Mouse (Mus musculus) ES-Bruce4 (cell line): Measurements from ENCODE around the gene Ddx5. TPM values are rescaled to one million over a fixed set of nuclear protein-coding genes. Genes with fewer than 3 reads are reported as not detected.

Experiments
- H3K27ac ChIP-seq: 2 replicates; pipeline ENCODE4 v1.5.1; 2012; ENCODE audit warnings: low read length, inconsistent platforms; ENCODE audit not compliant: insufficient read depth
- H3K27me3 ChIP-seq: 2 replicates; pipeline ENCODE4 v1.6.1; 2012; ENCODE audit warnings: mild to moderate bottlenecking, low read length, inconsistent platforms; ENCODE audit not compliant: control insufficient read depth, poor library complexity, insufficient read depth, severe bottlenecking
- H3K36me3 ChIP-seq: 2 replicates; pipeline ENCODE4 v1.6.1; 2012; ENCODE audit warnings: inconsistent platforms, mild to moderate bottlenecking, low read length, moderate library complexity; ENCODE audit not compliant: control insufficient read depth, poor library complexity, insufficient read depth, severe bottlenecking
- H3K4me1 ChIP-seq: one replicate; pipeline ENCODE4 v1.8.1; 2011; ENCODE audit warnings: low read length; ENCODE audit not compliant: control insufficient read depth, insufficient read depth
- H3K4me3 ChIP-seq: 2 replicates; pipeline ENCODE4 v1.5.1; 2011; ENCODE audit warnings: low read depth, mild to moderate bottlenecking, low read length
- H3K9ac ChIP-seq: 2 replicates; pipeline ENCODE4 v1.6.1; 2012; ENCODE audit warnings: low read depth, mild to moderate bottlenecking, inconsistent platforms; ENCODE audit not compliant: poor library complexity, severe bottlenecking
- H3K9me3 ChIP-seq: replicated peaks from 2 replicates; pipeline ENCODE4 v1.6.1; 2012; ENCODE audit warnings: mild to moderate bottlenecking, low read length, inconsistent platforms; ENCODE audit not compliant: control insufficient read depth, poor library complexity, insufficient read depth, severe bottlenecking
- CTCF ChIP-seq: IDR thresholded peaks from one replicate; pipeline ENCODE4 v1.8.1; 2011; ENCODE audit warnings: low read depth, low read length
- EP300 ChIP-seq: IDR thresholded peaks from 2 replicates; pipeline ENCODE4 v1.6.1; 2011; ENCODE audit warnings: low read depth, low read length; ENCODE audit not compliant: insufficient read depth
- POLR2A ChIP-seq: IDR thresholded peaks from one replicate; pipeline ENCODE4 v1.8.1; 2011; ENCODE audit warnings: low read length; ENCODE audit not compliant: insufficient read depth
- polyA plus RNA-seq: library from polyadenylated mRNA; stranded (reverse); fragments of >200 nt; gene quantifications from 2 replicates; pipeline ENCODE4 v1.2.4, GENCODE M21; 2011; ENCODE audit warnings: low read depth; ENCODE audit not compliant: missing spikeins, insufficient read depth, insufficient read length

Ddx5 gene
- polyA plus RNA-seq, 1 experiment: 946 TPM

GRCm38 (mm10) chr11:106802069-106802627 is 13.2 kb upstream of the Ddx5 start:
- Histone ChIP-seq H3K27me3 (no peaks in the 10 kb centered on the region), H3K9ac (no peak overlapping the region), H3K27ac (no peak overlapping the region), H3K9me3 (no peaks in the 10 kb centered on the region), H3K4me1 (no peaks in the 10 kb centered on the region), H3K4me3 (no peak overlapping the region), H3K36me3 (peaks cover 14% of the 10 kb centered on the region)
- TF ChIP-seq EP300 (no peak), POLR2A (no peak), CTCF (no peak)

- Histone ChIP-seq H3K4me1 (no peaks in the 10 kb centered on the region), H3K4me3 (no peak overlapping the region), H3K36me3 (peaks cover 17% of the 10 kb centered on the region), H3K27me3 (no peaks in the 10 kb centered on the region), H3K9me3 (no peaks in the 10 kb centered on the region), H3K27ac (no peak overlapping the region), H3K9ac (no peak overlapping the region)
- no peak for TF ChIP-seq EP300
- no peak for TF ChIP-seq CTCF
- no peak for TF ChIP-seq POLR2A
Measured at GRCm38 (mm10) chr11:106795679-106796078, 6.7 kb upstream of the Ddx5 start.

GRCm38 (mm10) chr11:106793846-106794245 is 4.9 kb upstream of the Ddx5 start:
- no peak overlapping the region for H3K4me3 ChIP-seq
- no peak overlapping the region for H3K9ac ChIP-seq
- H3K27me3 ChIP-seq: no peaks in the 10 kb centered on the region
- peaks cover 11% of the 10 kb centered on the region for H3K36me3 ChIP-seq
- H3K4me1 ChIP-seq: no peaks in the 10 kb centered on the region
- H3K27ac ChIP-seq: no peak overlapping the region
- H3K9me3 ChIP-seq: no peaks in the 10 kb centered on the region
- peak; percentile 43 for TF ChIP-seq CTCF
- TF ChIP-seq POLR2A: no peak
- TF ChIP-seq EP300: no peak

- TF ChIP-seq EP300 (no peak), POLR2A (no peak), CTCF (no peak)
- H3K36me3 ChIP-seq: peaks cover 34% of the 10 kb centered on the region
- no peaks in the 10 kb centered on the region for H3K4me1 ChIP-seq
- H3K4me3 ChIP-seq: peak overlapping the region; percentile 78
- H3K27me3 ChIP-seq: no peaks in the 10 kb centered on the region
- peak overlapping the region; percentile 99 for H3K9ac ChIP-seq
- H3K9me3 ChIP-seq: no peaks in the 10 kb centered on the region
- H3K27ac ChIP-seq: peak overlapping the region; percentile 52
Measured at GRCm38 (mm10) chr11:106789649-106790048, 664 bp upstream of the Ddx5 start.

- H3K36me3 ChIP-seq: peaks cover 45% of the 10 kb centered on the region
- peak; percentile 96 for TF ChIP-seq POLR2A
- no peak for TF ChIP-seq CTCF
- peak overlapping the region; percentile 99 for H3K9ac ChIP-seq
- peak overlapping the region; percentile 79 for H3K27ac ChIP-seq
- peak overlapping the region; percentile 100 for H3K4me3 ChIP-seq
- no peaks in the 10 kb centered on the region for H3K4me1 ChIP-seq
- H3K27me3 ChIP-seq: no peaks in the 10 kb centered on the region
- no peaks in the 10 kb centered on the region for H3K9me3 ChIP-seq
Measured at GRCm38 (mm10) chr11:106788026-106788774, 785 bp downstream of the Ddx5 start.
